Mouse (Mus musculus) cortical plate, adult 2 months (tissue): ENCODE results near the gene Npas3.

Experiments used
- CTCF ChIP-seq: fragments of 200-500 bp; IDR thresholded peaks from 2 replicates; pipeline ENCODE4 v1.5.1; 2011; ENCODE audit warnings: mild to moderate bottlenecking, control low read depth, low read length; ENCODE audit not compliant: insufficient read depth; ENCODE audit errors: extremely low read depth
- POLR2A ChIP-seq: fragments of 200-500 bp; IDR thresholded peaks from 2 replicates; pipeline ENCODE4 v1.6.1; 2011; ENCODE audit warnings: mild to moderate bottlenecking, low read length, control low read depth; ENCODE audit not compliant: insufficient read depth; ENCODE audit errors: extremely low read depth

GRCm38 (mm10) chr12:53327653-53328188, 79.2 kb downstream of the Npas3 start:
- TF ChIP-seq CTCF = no peak
- TF ChIP-seq POLR2A = no peak
